Mouse (Mus musculus): ENCODE measurements around the gene Gm21663.
"Not testable (repeated sequence)": the region's sequence is repeated elsewhere in the genome, so short reads cannot be mapped to it uniquely, and the experiment has no call there.

DNA sequence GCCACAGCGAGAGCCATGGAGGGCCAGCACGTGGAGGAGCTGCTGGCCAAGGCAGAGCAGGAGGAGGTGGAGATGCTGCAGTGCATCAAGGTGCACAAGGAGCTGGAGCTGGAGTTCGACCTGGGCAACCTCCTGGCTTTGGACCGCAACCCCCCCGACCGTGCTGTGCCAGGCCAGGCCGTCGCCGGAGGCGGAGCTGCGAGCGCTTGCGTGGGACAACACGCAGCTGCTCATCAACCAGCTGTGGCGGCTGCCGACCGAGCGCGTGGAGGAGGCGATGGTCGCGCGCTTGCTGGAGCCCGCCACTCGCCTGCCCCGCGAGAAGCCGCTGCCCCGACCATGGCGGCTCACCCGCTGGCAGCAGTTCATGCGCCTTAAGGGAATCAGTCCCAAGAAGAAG is 14.4 kb upstream of the Gm21663 start:
- TF ChIP-seq CTCF (IDR thresholded peaks at IDR 0.05; ENCODE audit: control insufficient read depth, insufficient read depth, insufficient read length); MYOD1 (IDR thresholded peaks at IDR 0.05; ENCODE audit: control insufficient read depth, insufficient read length, low read depth): not testable (repeated sequence)

Data from C2C12 (cell line).